Mouse (Mus musculus): ENCODE data around the gene Tecpr1.
A peak's percentile ranks its signal among the peaks of the same experiment; 100 is the strongest.

The Tecpr1 gene

GRCm38 (mm10) chr5:144214453-144214852 is 9.0 kb downstream of the Tecpr1 start:
- DNase-seq (ENCODE audit: low read depth, low spot score), result peak; percentile 72

- DNase-seq (ENCODE audit: low read depth, low spot score), result peak; percentile 65
Measured at GRCm38 (mm10) chr5:144207478-144207877, 15.9 kb downstream of the Tecpr1 start.

- DNase-seq (ENCODE audit: low read depth, low spot score), result no peak
Measured at GRCm38 (mm10) chr5:144206069-144206468, 17.3 kb downstream of the Tecpr1 start.

GRCm38 (mm10) chr5:144204911-144205310 is 18.5 kb downstream of the Tecpr1 start:
- no peak for DNase-seq (ENCODE audit: low read depth, low spot score)

GRCm38 (mm10) chr5:144204303-144204702 is 19.1 kb downstream of the Tecpr1 start:
- DNase-seq (ENCODE audit: low read depth, low spot score), result no peak

- DNase-seq (ENCODE audit: low read depth, low spot score), result no peak
Measured at GRCm38 (mm10) chr5:144203398-144203959, 19.9 kb downstream of the Tecpr1 start.

- DNase-seq (ENCODE audit: low read depth, low spot score), result peak; percentile 46
Measured at GRCm38 (mm10) chr5:144202430-144202829, 21.0 kb downstream of the Tecpr1 start.

- no peak for DNase-seq (ENCODE audit: low read depth, low spot score)
Measured at GRCm38 (mm10) chr5:144200616-144201015, 22.8 kb downstream of the Tecpr1 start.

GRCm38 (mm10) chr5:144195567-144195966 is 27.8 kb downstream of the Tecpr1 start:
- DNase-seq (ENCODE audit: low read depth, low spot score), result no peak

GRCm38 (mm10) chr5:144194416-144194815 is 29.0 kb downstream of the Tecpr1 start:
- no peak for DNase-seq (ENCODE audit: low read depth, low spot score)

- DNase-seq (ENCODE audit: low read depth, low spot score), result no peak
Measured at GRCm38 (mm10) chr5:144192673-144193072, 30.7 kb downstream of the Tecpr1 start.

GRCm38 (mm10) chr5:144191026-144191425 is 32.4 kb downstream of the Tecpr1 start:
- DNase-seq (ENCODE audit: low read depth, low spot score), result no peak

- peak; percentile 62 for DNase-seq (ENCODE audit: low read depth, low spot score)
Measured at GRCm38 (mm10) chr5:144189950-144190583, 33.3 kb downstream of the Tecpr1 start, which contains the start of gene Bhlha15. Gene Bhlha15, plus strand, starts transcription at chr5:144190286.

- no peak for DNase-seq (ENCODE audit: low read depth, low spot score)
Measured at GRCm38 (mm10) chr5:144189327-144189726, 34.1 kb downstream of the Tecpr1 start.

GRCm38 (mm10) chr5:144188422-144188821 is 35.0 kb downstream of the Tecpr1 start:
- no peak for DNase-seq (ENCODE audit: low read depth, low spot score)

- no peak for DNase-seq (ENCODE audit: low read depth, low spot score)
Measured at GRCm38 (mm10) chr5:144184350-144185045, 38.9 kb downstream of the Tecpr1 start.

GRCm38 (mm10) chr5:144183647-144184335 is 39.6 kb downstream of the Tecpr1 start:
- no peak for DNase-seq (ENCODE audit: low read depth, low spot score)

GRCm38 (mm10) chr5:144183248-144183559 is 40.2 kb downstream of the Tecpr1 start:
- no peak for DNase-seq (ENCODE audit: low read depth, low spot score)

- no peak for DNase-seq (ENCODE audit: low read depth, low spot score)
Measured at GRCm38 (mm10) chr5:144182542-144183247, 40.7 kb downstream of the Tecpr1 start.

GRCm38 (mm10) chr5:144181249-144181648 is 42.2 kb downstream of the Tecpr1 start:
- DNase-seq (ENCODE audit: low read depth, low spot score), result no peak

GRCm38 (mm10) chr5:144178216-144178615 is 45.2 kb downstream of the Tecpr1 start:
- no peak for DNase-seq (ENCODE audit: low read depth, low spot score)

- DNase-seq (ENCODE audit: low read depth, low spot score), result no peak
Measured at GRCm38 (mm10) chr5:144173648-144174047, 49.8 kb downstream of the Tecpr1 start.
